Mouse (Mus musculus) testis, adult 2 months (tissue): ENCODE measurements around the gene Zfp282.

Experiments
- CTCF ChIP-seq: fragments of 200-500 bp; IDR thresholded peaks from 2 replicates; pipeline ENCODE4 v1.5.1; 2012; ENCODE audit warnings: low read depth, mild to moderate bottlenecking, inconsistent platforms, low read length, moderate library complexity; ENCODE audit not compliant: control insufficient read depth, insufficient read depth, insufficient replicate concordance
- POLR2A ChIP-seq: fragments of 200-500 bp; IDR thresholded peaks from 2 replicates; pipeline ENCODE4 v1.6.1; 2012; ENCODE audit warnings: low read depth, mild to moderate bottlenecking, inconsistent platforms, low read length, moderate library complexity; ENCODE audit not compliant: control insufficient read depth

GRCm38 (mm10) chr6:47828950-47829349 lies 48.1 kb upstream of the Zfp282 start:
- TF ChIP-seq CTCF (no peak), POLR2A (no peak)
